Mouse (Mus musculus) A20 (cell line): ENCODE measurements at regions not wholly inside any gene's neighbourhood (a gene's known extent, or its start where the extent isn't known, plus 50 kb on each side); places are given as distances from the start of the nearest gene placed in this dataset.
A peak's percentile ranks its signal among the peaks of the same experiment; 100 is the strongest.

Source experiments
- DNase-seq: peaks from one replicate; pipeline ENCODE4 v3.0.0-alpha.2; 2011; ENCODE audit warnings: low read depth, low spot score

DNA sequence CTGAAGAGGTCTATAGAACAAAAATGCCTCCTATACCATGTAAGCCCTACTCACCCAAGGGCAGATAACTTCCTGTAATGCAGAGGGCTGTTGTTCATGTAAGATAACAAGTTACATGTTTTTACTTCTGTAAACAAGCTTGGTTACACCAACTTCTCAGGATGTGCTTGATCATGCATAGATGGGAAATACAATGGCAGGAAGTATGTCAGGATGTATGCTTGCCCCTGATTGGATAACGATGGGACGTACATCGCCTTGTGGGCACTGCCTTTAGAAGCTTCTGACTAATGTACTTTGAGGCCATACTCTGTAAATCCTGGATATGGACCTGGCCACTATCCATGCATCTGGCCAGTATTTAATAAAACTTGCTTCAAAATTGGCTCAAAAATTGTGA is 69.2 kb upstream of the Pde3b start:
- DNase-seq = no peak

DNA sequence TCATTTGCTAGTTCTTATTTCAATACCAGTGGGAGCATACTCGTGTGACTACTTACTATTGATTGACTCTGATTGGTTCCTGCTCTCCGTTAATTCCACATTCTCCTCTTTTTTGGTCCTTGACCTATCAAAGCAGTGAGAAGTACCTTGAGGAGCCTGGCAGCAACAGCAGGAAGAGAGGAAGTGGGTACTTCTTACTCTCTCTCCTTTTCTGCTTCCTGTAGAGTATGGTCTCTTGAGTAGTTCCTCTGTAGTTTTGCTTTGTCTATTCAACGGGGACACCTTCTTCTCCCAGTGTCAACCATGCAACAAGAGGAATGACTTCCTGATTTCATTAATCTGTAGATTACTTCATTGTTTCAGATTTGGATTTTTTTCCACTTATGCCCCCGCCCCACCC is 68.1 kb upstream of the Pde3b start:
- no peak for DNase-seq

DNA sequence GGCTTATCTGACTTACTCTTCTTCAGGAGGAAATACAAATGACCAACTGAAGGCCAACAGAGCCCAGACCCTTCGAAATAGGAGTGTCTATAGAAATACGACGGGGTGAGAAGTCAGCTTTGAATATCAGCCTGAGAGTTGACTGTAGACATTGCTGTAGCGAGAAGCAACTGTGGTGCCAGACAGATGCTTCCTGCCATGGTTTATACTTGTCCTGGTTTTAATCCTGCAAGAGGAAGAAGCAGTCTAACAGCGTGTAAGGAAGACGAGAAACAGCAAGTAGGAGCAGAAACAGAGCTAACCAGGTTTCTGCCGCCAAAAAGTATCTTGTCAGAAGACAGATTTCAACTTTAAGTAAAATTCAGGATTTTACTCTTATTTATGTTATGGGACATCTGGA is 64.1 kb upstream of the Pde3b start:
- DNase-seq = no peak

DNA sequence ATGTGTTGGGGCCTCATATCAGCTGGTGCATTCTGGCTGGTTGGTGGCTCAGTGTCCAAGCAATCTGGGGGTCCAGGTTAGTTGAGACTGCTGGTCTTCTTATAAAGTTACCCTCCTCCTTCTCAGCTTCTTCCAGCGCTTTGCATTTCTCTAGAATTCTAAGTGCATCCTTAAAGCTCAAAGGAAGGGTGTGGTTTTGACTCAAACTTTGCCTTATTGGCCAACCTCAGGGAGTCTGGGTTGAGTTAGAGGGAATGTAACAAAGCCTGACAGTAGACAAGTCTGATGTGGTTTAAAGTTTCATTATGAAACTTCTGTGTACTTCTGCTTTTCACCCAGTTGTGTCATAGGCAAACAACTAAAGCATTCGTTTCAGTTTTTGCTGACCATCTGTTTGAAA is 58.7 kb upstream of the Pde3b start:
- peak; percentile 87 for DNase-seq

DNA sequence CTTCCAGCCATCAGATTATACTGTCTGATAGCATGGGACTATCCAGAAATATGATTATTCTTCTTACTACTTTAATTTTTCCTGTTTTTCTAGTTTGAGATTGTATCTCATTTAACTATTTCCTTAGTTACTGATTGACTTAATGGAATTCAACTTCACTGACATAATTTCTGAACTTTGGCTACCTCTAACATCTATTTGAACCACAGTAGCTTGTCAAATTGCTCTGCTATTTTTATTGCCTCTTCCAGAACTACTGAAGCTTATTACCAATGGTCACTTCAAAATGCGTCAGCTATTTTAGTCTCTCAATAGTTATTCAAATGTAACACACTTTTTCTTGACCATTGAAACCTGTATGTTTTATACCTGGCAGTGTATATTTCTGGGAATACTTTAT is 52.9 kb upstream of the Pde3b start:
- no peak for DNase-seq

DNA sequence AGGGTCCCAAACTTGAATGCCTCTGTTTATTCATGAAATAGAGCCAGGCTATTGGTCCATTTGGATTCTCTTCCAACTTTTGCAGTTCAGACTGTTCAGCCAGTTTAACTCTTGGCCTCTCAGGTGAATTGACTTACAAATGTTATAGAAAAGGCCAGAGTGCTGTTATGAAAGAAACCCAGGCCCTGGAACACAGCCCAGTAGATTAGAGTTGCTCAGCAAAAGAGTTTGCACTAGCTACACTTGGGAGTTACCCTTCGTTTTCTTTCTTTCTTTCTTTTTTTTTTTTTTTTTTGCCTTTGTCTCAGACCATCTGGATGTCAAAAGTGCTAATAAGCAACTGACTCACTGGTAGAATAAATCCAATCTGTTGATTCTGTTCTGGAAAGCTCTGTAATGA is 51.0 kb upstream of the Pde3b start:
- DNase-seq = no peak
